Mouse (Mus musculus) forebrain, embryonic 11.5 days (tissue): ENCODE measurements at regions not wholly inside any gene's neighbourhood (a gene's known extent, or its start where the extent isn't known, plus 50 kb on each side); places are given as distances from the start of the nearest gene placed in this dataset.
A peak's percentile ranks its signal among the peaks of the same experiment; 100 is the strongest.

ENCODE experiments used
- ATAC-seq: fragments of 200-750 bp; cut with Nextera tagmentation; replicated peaks from 2 replicates; pipeline ENCODE4 v1.8.0; 2017; ENCODE audit warnings: moderate TSS enrichment; ENCODE audit not compliant: low FRiP score
- DNase-seq: peaks from one replicate; pipeline ENCODE4 v3.0.0-alpha.2; 2017; ENCODE audit warnings: low spot score
- H3K27ac ChIP-seq: fragments of 300-500 bp; sonication (generic); 2 replicates; pipeline ENCODE4 v1.5.1; 2014; ENCODE audit warnings: low read depth, low read length
- H3K27me3 ChIP-seq: fragments of 300-500 bp; sonication (generic); 2 replicates; pipeline ENCODE4 v1.6.1; 2014; ENCODE audit warnings: mild to moderate bottlenecking, low read length, mixed read lengths; ENCODE audit not compliant: control insufficient read depth, insufficient read depth
- H3K36me3 ChIP-seq: fragments of 300-500 bp; sonication (generic); 2 replicates; pipeline ENCODE4 v1.6.1; 2014; ENCODE audit warnings: mild to moderate bottlenecking, low read length, moderate library complexity, mixed read lengths; ENCODE audit not compliant: control insufficient read depth, insufficient read depth
- H3K4me1 ChIP-seq: fragments of 300-500 bp; sonication (generic); replicated peaks from 2 replicates; pipeline ENCODE4 v1.6.1; 2014; ENCODE audit warnings: low read length, mixed read lengths; ENCODE audit not compliant: control insufficient read depth, insufficient read depth
- H3K4me2 ChIP-seq: fragments of 300-500 bp; sonication (generic); 2 replicates; pipeline ENCODE4 v1.6.1; 2014; ENCODE audit warnings: low read depth, mild to moderate bottlenecking, low read length, moderate library complexity, mixed read lengths; ENCODE audit not compliant: severe bottlenecking
- H3K4me3 ChIP-seq: fragments of 300-500 bp; sonication (generic); 2 replicates; pipeline ENCODE4 v1.5.1; 2014; ENCODE audit warnings: low read depth, low read length
- H3K9ac ChIP-seq: fragments of 300-500 bp; sonication (generic); 2 replicates; pipeline ENCODE4 v1.6.1; 2014; ENCODE audit warnings: low read length
- H3K9me3 ChIP-seq: fragments of 300-500 bp; sonication (generic); 2 replicates; pipeline ENCODE4 v1.6.1; 2016; ENCODE audit warnings: low read length, mixed read lengths; ENCODE audit not compliant: control insufficient read depth
- whole genome bisulfite sequencing: fragments of 180-500 bp; shearing (Covaris S2); extraction: QIAGEN DNeasy Blood & Tissue Kit; methylation state at CpG from one replicate; pipeline ENCODE4 v1.1.7; 2014; 5-methylcytosine and 5-hydroxymethylcytosine counted together

GRCm38 (mm10) chr10:66548073-66548472, 547.9 kb upstream of the Jmjd1c start:
- H3K27ac ChIP-seq: no peak overlapping the region
- no peaks in the 10 kb centered on the region for H3K4me1 ChIP-seq
- H3K27me3 ChIP-seq: no peaks in the 10 kb centered on the region
- no peak overlapping the region for H3K9ac ChIP-seq
- ATAC-seq: no peak
- no peak overlapping the region for H3K4me2 ChIP-seq
- H3K4me3 ChIP-seq: no peak overlapping the region
- H3K9me3 ChIP-seq: no peaks in the 10 kb centered on the region
- H3K36me3 ChIP-seq: no peaks in the 10 kb centered on the region
- no peak for DNase-seq
- 82% methylated on average over 4 of the region's 4 CpGs for WGBS

GRCm38 (mm10) chr10:66552919-66553318, 543.0 kb upstream of the Jmjd1c start:
- H3K9me3 ChIP-seq: no peaks in the 10 kb centered on the region
- H3K36me3 ChIP-seq: no peaks in the 10 kb centered on the region
- H3K27ac ChIP-seq: no peak overlapping the region
- H3K9ac ChIP-seq: no peak overlapping the region
- WGBS: 73% methylated on average over 3 of the region's 3 CpGs
- ATAC-seq: no peak
- H3K27me3 ChIP-seq: no peaks in the 10 kb centered on the region
- no peaks in the 10 kb centered on the region for H3K4me1 ChIP-seq
- H3K4me2 ChIP-seq: no peak overlapping the region
- no peak overlapping the region for H3K4me3 ChIP-seq
- no peak for DNase-seq

GRCm38 (mm10) chr10:66554259-66554658, 541.7 kb upstream of the Jmjd1c start:
- H3K4me2 ChIP-seq: no peak overlapping the region
- no peak overlapping the region for H3K27ac ChIP-seq
- ATAC-seq (no peak), DNase-seq (no peak)
- H3K4me1 ChIP-seq: peaks cover 5% of the 10 kb centered on the region; the same call in 1 of the 2 replicates
- no peaks in the 10 kb centered on the region for H3K36me3 ChIP-seq
- H3K9ac ChIP-seq: no peak overlapping the region
- H3K4me3 ChIP-seq: no peak overlapping the region
- H3K27me3 ChIP-seq: no peaks in the 10 kb centered on the region
- H3K9me3 ChIP-seq: no peaks in the 10 kb centered on the region
- WGBS: 43% methylated on average over 1 of the region's 1 CpGs

- Histone ChIP-seq H3K4me3 (no peak overlapping the region), H3K9me3 (no peaks in the 10 kb centered on the region), H3K9ac (no peak overlapping the region), H3K27me3 (no peaks in the 10 kb centered on the region), H3K27ac (no peak overlapping the region), H3K36me3 (no peaks in the 10 kb centered on the region), H3K4me2 (no peak overlapping the region), H3K4me1 (peaks cover 5% of the 10 kb centered on the region; the same call in 1 of the 2 replicates)
- WGBS: 20% methylated on average over 6 of the region's 6 CpGs
- peak; percentile 92 for ATAC-seq
- peak; percentile 61 for DNase-seq
These were observed 537.7 kb upstream of the Jmjd1c start for GRCm38 (mm10) chr10:66558097-66558840.

DNA sequence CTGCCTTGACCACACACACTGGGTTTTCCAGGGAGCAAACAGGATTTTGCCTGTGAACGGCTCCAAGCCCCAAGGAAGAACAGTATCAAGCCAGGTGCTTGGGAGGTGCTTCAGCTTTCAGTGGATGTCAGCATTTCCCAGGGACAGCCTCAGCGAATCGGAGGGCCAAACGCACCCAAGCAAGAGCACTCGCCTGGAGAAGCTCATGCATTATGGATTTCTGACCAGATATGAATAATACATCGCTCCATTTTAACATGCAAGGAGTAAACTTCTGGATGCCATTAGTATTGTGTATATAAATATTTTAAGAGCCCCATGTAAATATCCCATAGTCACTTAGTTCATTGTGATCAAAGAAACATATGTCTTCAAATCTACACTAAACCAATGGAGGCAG, 530.6 kb upstream of the Jmjd1c start:
- Histone ChIP-seq H3K9me3 (no peaks in the 10 kb centered on the region), H3K4me3 (no peak overlapping the region), H3K27ac (no peak overlapping the region), H3K27me3 (no peaks in the 10 kb centered on the region), H3K4me2 (no peak overlapping the region), H3K9ac (no peak overlapping the region), H3K4me1 (no peaks in the 10 kb centered on the region), H3K36me3 (no peaks in the 10 kb centered on the region)
- DNase-seq (no peak), ATAC-seq (no peak)
- 82% methylated on average over 6 of the region's 6 CpGs for WGBS

- Histone ChIP-seq H3K4me2 (no peak overlapping the region), H3K4me3 (no peak overlapping the region), H3K36me3 (no peaks in the 10 kb centered on the region), H3K27me3 (no peaks in the 10 kb centered on the region), H3K9ac (no peak overlapping the region), H3K27ac (no peak overlapping the region), H3K9me3 (no peaks in the 10 kb centered on the region), H3K4me1 (no peaks in the 10 kb centered on the region)
- no peak for DNase-seq
- whole genome bisulfite sequencing: 45% methylated on average over 10 of the region's 10 CpGs
- 0 out of 2 replicates have a peak, but pooled peaks have one; percentile 44 for ATAC-seq
These were observed 520.9 kb upstream of the Jmjd1c start for GRCm38 (mm10) chr10:66574846-66575535.

GRCm38 (mm10) chr10:66593001-66593400, 502.9 kb upstream of the Jmjd1c start:
- DNase-seq: no peak
- no peak overlapping the region for H3K9ac ChIP-seq
- H3K9me3 ChIP-seq: no peaks in the 10 kb centered on the region
- no peak overlapping the region for H3K4me2 ChIP-seq
- H3K27me3 ChIP-seq: no peaks in the 10 kb centered on the region
- 82% methylated on average over 3 of the region's 3 CpGs for WGBS
- H3K27ac ChIP-seq: no peak overlapping the region
- no peaks in the 10 kb centered on the region for H3K4me1 ChIP-seq
- no peak for ATAC-seq
- H3K4me3 ChIP-seq: no peak overlapping the region
- H3K36me3 ChIP-seq: no peaks in the 10 kb centered on the region

- Histone ChIP-seq H3K4me1 (no peaks in the 10 kb centered on the region), H3K9ac (no peak overlapping the region), H3K36me3 (no peaks in the 10 kb centered on the region), H3K4me2 (no peak overlapping the region), H3K4me3 (no peak overlapping the region), H3K27me3 (no peaks in the 10 kb centered on the region), H3K9me3 (no peaks in the 10 kb centered on the region), H3K27ac (no peak overlapping the region)
- DNase-seq: no peak
- 77% methylated on average over 6 of the region's 6 CpGs for WGBS
- no peak for ATAC-seq
These were observed 502.4 kb upstream of the Jmjd1c start for GRCm38 (mm10) chr10:66593506-66593905.

GRCm38 (mm10) chr10:66597952-66598351, 498.0 kb upstream of the Jmjd1c start:
- Histone ChIP-seq H3K27me3 (no peaks in the 10 kb centered on the region), H3K9me3 (no peaks in the 10 kb centered on the region), H3K27ac (no peak overlapping the region), H3K4me1 (no peaks in the 10 kb centered on the region), H3K4me3 (no peak overlapping the region), H3K9ac (no peak overlapping the region), H3K36me3 (no peaks in the 10 kb centered on the region), H3K4me2 (no peak overlapping the region)
- WGBS: 90% methylated on average over 4 of the region's 4 CpGs
- no peak for ATAC-seq
- no peak for DNase-seq
